In genomic region chr9:65199723-65200122, GRCm38 (mm10) we compare ENCODE assay signal across 9 mouse cellular contexts. TPM values are rescaled to one million over a fixed set of nuclear protein-coding genes. Genes with fewer than 3 reads are reported as not detected.
A peak's percentile ranks its signal among the peaks of the same experiment; 100 is the strongest.
DNase-seq lines count a peak whose midpoint lies in the region; ATAC-seq and TF ChIP-seq lines count a peak whose summit lies in the region.
"Had no signal": no experiment of that assay in that cellular context is flagged by ENCODE, and none has a peak within 500 bp of the region (broad histone marks: within the 10 kb centered on the region; RNA-seq: fewer than 3 reads in every experiment).

No protein-coding gene starts in this region.

- no peak for DNase-seq in heart, postnatal 0 days (ENCODE audit: low spot score)
- DNase-seq in heart, postnatal 36 days = no peak
- DNase-seq in adipocyte (ENCODE audit: low spot score) = peak; percentile 28
- no peak for DNase-seq in midbrain, embryonic 11.5 days (ENCODE audit: low spot score, missing footprints)
- no peak for DNase-seq in layer of hippocampus, adult 18-20 months (ENCODE audit: low spot score in 2 of 2)
- no peak for DNase-seq in left cerebral cortex, postnatal 25 days (ENCODE audit: low spot score in 2 of 2)
- DNase-seq: thymus, postnatal 4 days had no signal

- no peaks in the 10 kb centered on the region for H3K36me3 ChIP-seq in heart, postnatal 0 days (replicated peaks; ENCODE audit: control insufficient read depth, insufficient read depth, low read length)
- H3K36me3 ChIP-seq in embryonic facial prominence, embryonic 15.5 days = no peaks in the 10 kb centered on the region
- no peaks in the 10 kb centered on the region for H3K36me3 ChIP-seq in midbrain, embryonic 11.5 days (ENCODE audit: control insufficient read depth, insufficient read depth, low read length)

- intact Hi-C loops in heart, postnatal 36 days (cut with DNase I) = loop anchor here (5.0 kb wide), 1 partner anchor 167 kb away; the partner anchor contains the start of gene Dpp8
- intact Hi-C loops in left cerebral cortex, postnatal 25 days (cut with DNase I) = no loop called here

- H3K27me3 ChIP-seq in heart, postnatal 0 days (ENCODE audit: control insufficient read depth, insufficient read depth, low read length) = no peaks in the 10 kb centered on the region
- no peaks in the 10 kb centered on the region for H3K27me3 ChIP-seq in embryonic facial prominence, embryonic 15.5 days
- H3K27me3 ChIP-seq in midbrain, embryonic 11.5 days (ENCODE audit: control insufficient read depth, insufficient read depth, low read length) = no peaks in the 10 kb centered on the region

- no peak for TF ChIP-seq CTCF in heart, postnatal 0 days (IDR thresholded peaks at IDR 0.05; ENCODE audit: low read depth)

- no peak overlapping the region for H3K4me2 ChIP-seq in heart, postnatal 0 days (ENCODE audit: low read depth, low read length)
- H3K4me2 ChIP-seq in embryonic facial prominence, embryonic 15.5 days (replicated peaks) = no peak overlapping the region
- H3K4me2 ChIP-seq in midbrain, embryonic 11.5 days = no peak overlapping the region

- no peak for TF ChIP-seq EP300 in heart, postnatal 0 days (IDR thresholded peaks at IDR 0.05; ENCODE audit: low read depth)

- no peaks in the 10 kb centered on the region for H3K9me3 ChIP-seq in heart, postnatal 0 days (replicated peaks; ENCODE audit: control insufficient read depth, low read length)
- H3K9me3 ChIP-seq in embryonic facial prominence, embryonic 15.5 days (replicated peaks) = no peaks in the 10 kb centered on the region
- H3K9me3 ChIP-seq in midbrain, embryonic 11.5 days (ENCODE audit: control insufficient read depth, low read length) = no peaks in the 10 kb centered on the region

- ATAC-seq in heart, postnatal 0 days (ENCODE audit: insufficient read depth, low read depth) = no peak
- ATAC-seq in embryonic facial prominence, embryonic 15.5 days (ENCODE audit: insufficient number of reproducible peaks, low FRiP score, low TSS enrichment, low read depth) = no peak
- ATAC-seq in midbrain, embryonic 11.5 days (ENCODE audit: low FRiP score) = no peak

- no peak overlapping the region for H3K4me3 ChIP-seq in heart, postnatal 0 days (ENCODE audit: low read depth, low read length)
- no peak overlapping the region for H3K4me3 ChIP-seq in embryonic facial prominence, embryonic 15.5 days (replicated peaks)
- no peak overlapping the region for H3K4me3 ChIP-seq in midbrain, embryonic 11.5 days (ENCODE audit: low read depth, low read length)

- no peak overlapping the region; the same call in 1 of the 2 replicates for H3K9ac ChIP-seq in heart, postnatal 0 days (replicated peaks; ENCODE audit: low read depth, low read length)
- H3K9ac ChIP-seq in embryonic facial prominence, embryonic 15.5 days = no peak overlapping the region
- H3K9ac ChIP-seq in midbrain, embryonic 11.5 days (ENCODE audit: low read length) = peak overlapping the region; percentile 22

- H3K4me1 ChIP-seq in heart, postnatal 0 days (ENCODE audit: control insufficient read depth, insufficient read depth) = peaks cover 13% of the 10 kb centered on the region
- H3K4me1 ChIP-seq in embryonic facial prominence, embryonic 15.5 days = peaks cover 26% of the 10 kb centered on the region
- H3K4me1 ChIP-seq in midbrain, embryonic 11.5 days (ENCODE audit: control insufficient read depth, insufficient read depth, low read length) = peaks cover 9% of the 10 kb centered on the region

- peak overlapping the region; percentile 33; the same call in 1 of the 2 replicates for H3K27ac ChIP-seq in heart, postnatal 0 days (ENCODE audit: low read depth)
- peak overlapping the region; percentile 74; the same call in 1 of the 2 replicates for H3K27ac ChIP-seq in embryonic facial prominence, embryonic 15.5 days (replicated peaks)
- no peak overlapping the region for H3K27ac ChIP-seq in midbrain, embryonic 11.5 days (ENCODE audit: low read depth, low read length)
- H3K27ac ChIP-seq: macrophage had no signal

- WGBS in heart, postnatal 0 days = 35% methylated on average over 7 of the region's 7 CpGs
- WGBS in embryonic facial prominence, embryonic 15.5 days = 55% methylated on average over 7 of the region's 7 CpGs
- 71% methylated on average over 7 of the region's 7 CpGs for WGBS in midbrain, embryonic 11.5 days

RNA-seq across cellular contexts. Expression of gene Parp16, which starts 4.6 kb away (rescaled TPM):
- total RNA-seq in heart, postnatal 0 days (2014; rRNA removed; ENCODE audit: low replicate concordance) = 1.8 and 7.7 TPM in 2 replicates
- polyA plus RNA-seq in heart, postnatal 0 days (2015; fragmentation: Nextera tagmentation; extraction: Ambion mirVana) = 5.7 and 5.8 TPM in 2 replicates
- total RNA-seq in heart, postnatal 36 days (2021) = 1 to 10 TPM; 3.8 to 4.1 TPM
- 7.5 and 8.9 TPM in 2 replicates for polyA plus RNA-seq in embryonic facial prominence, embryonic 15.5 days (2015; fragmentation: Nextera tagmentation; extraction: Ambion mirVana)
- polyA plus RNA-seq in midbrain, embryonic 11.5 days (2014; fragmentation: Nextera tagmentation; extraction: Ambion mirVana) = 5.2 and 6.4 TPM in 2 replicates
- total RNA-seq in layer of hippocampus, adult 18-20 months (2021) = 1 to 10 TPM; 3.8 to 4.3 TPM
- total RNA-seq in left cerebral cortex, postnatal 25 days (2021) = 1 to 10 TPM; 3.3 to 3.6 TPM

RNA-seq across cellular contexts. Expression of gene Igdcc3, which starts 58.7 kb away (rescaled TPM):
- not detected in 2 replicates for total RNA-seq in heart, postnatal 0 days (2014; rRNA removed; ENCODE audit: low replicate concordance)
- 0.11 and 0.15 TPM in 2 replicates for polyA plus RNA-seq in heart, postnatal 0 days (2015; fragmentation: Nextera tagmentation; extraction: Ambion mirVana)
- total RNA-seq in heart, postnatal 36 days (2021) = under 1 TPM in 1 of 2 experiments, not detected in 1; 0.08 TPM
- 1.5 and 2.3 TPM in 2 replicates for polyA plus RNA-seq in embryonic facial prominence, embryonic 15.5 days (2015; fragmentation: Nextera tagmentation; extraction: Ambion mirVana)
- polyA plus RNA-seq in midbrain, embryonic 11.5 days (2014; fragmentation: Nextera tagmentation; extraction: Ambion mirVana) = 115 and 145 TPM in 2 replicates
- total RNA-seq in layer of hippocampus, adult 18-20 months (2021) = 1 to 10 TPM; 2.9 to 4.0 TPM
- 1 to 10 TPM; 1.5 to 2.2 TPM for total RNA-seq in left cerebral cortex, postnatal 25 days (2021)
- polyA plus RNA-seq: macrophage had no signal
